Comparison of ENCODE assay signal across 8 mouse cellular contexts in genomic region chr3:49756870-49757625, GRCm38 (mm10). TPM values are rescaled to one million over a fixed set of nuclear protein-coding genes. Genes with fewer than 3 reads are reported as not detected.
DNase-seq lines count a peak whose midpoint lies in the region; ATAC-seq and TF ChIP-seq lines count a peak whose summit lies in the region.

TSS of gene Pcdh18 (minus strand) at chr3:49757325.

- H3K27me3 ChIP-seq in cerebellum, adult 2 months (ENCODE audit: control insufficient read depth, insufficient read depth, low read length) = no peaks in the 10 kb centered on the region; the same call in 1 of the 2 replicates

- no peaks in the 10 kb centered on the region; the same call in 1 of the 2 replicates for H3K4me1 ChIP-seq in cerebellum, adult 2 months (ENCODE audit: control insufficient read depth, insufficient read depth, low read length)

- TF ChIP-seq CTCF in cerebellum, adult 2 months (IDR thresholded peaks at IDR 0.05; ENCODE audit: borderline replicate concordance, insufficient read depth, low read depth, low read length) = no peak

- TF ChIP-seq POLR2A in cerebellum, adult 2 months (IDR thresholded peaks at IDR 0.05; ENCODE audit: borderline replicate concordance, insufficient read depth, low read length) = no peak

- peak; percentile 97 for DNase-seq in NIH3T3 (ENCODE audit: low read depth)
- DNase-seq in cerebellum, adult 2 months = peak; percentile 40 to 49
- DNase-seq in left cerebral cortex, adult 11 months (ENCODE audit: low spot score) = peak; percentile 19
- peak; percentile 75 for DNase-seq in lung, postnatal 25 days (ENCODE audit: low spot score)
- peak; percentile 70 for DNase-seq in right cerebral cortex, postnatal 25 days
- no peak for DNase-seq in thymus, postnatal 36 days

- 2% methylated on average over 42 of the region's 43 CpGs for WGBS in cerebellum, adult 2 months

- H3K4me3 ChIP-seq in cerebellum, adult 2 months (replicated peaks; ENCODE audit: insufficient read depth, low read depth, low read length) = peak within 1 kb of the TSS; percentile 45

- peak; percentile 82 for ATAC-seq in frontal cortex, adult (ENCODE audit: low TSS enrichment)
- peak; percentile 55 to 59 for ATAC-seq in hematopoietic stem cell, adult 5-6 weeks (replicated peaks in 1 of 2; ENCODE audit: insufficient read depth in 1 of 2, low FRiP score in 2 of 2, low TSS enrichment in 1 of 2, low read depth in 1 of 2, poor library complexity in 2 of 2, severe bottlenecking in 2 of 2)

- H3K27ac ChIP-seq in cerebellum, adult 2 months (ENCODE audit: insufficient read depth, low read length) = no peak within 1 kb of the TSS

RNA-seq across cellular contexts. Expression of gene Pcdh18, which starts in this region (rescaled TPM):
- polyA plus RNA-seq in cerebellum, adult 2 months (2012; rRNA removed) = 2.5 and 3.1 TPM in 2 replicates
- total RNA-seq in hematopoietic stem cell, adult 5-6 weeks (2017) = not detected in 2 replicates

Comparison
In these comparisons a context has a peak if more than half of its experiments do, and no peak if none do; other contexts are left out.
1. Peak in ATAC-seq in hematopoietic stem cell, adult 5-6 weeks; RNA of the gene not detected or under 1 TPM.
2. DNase-seq: peak in NIH3T3 (single experiment), cerebellum, adult 2 months (2 of 2), left cerebral cortex, adult 11 months (single experiment), lung, postnatal 25 days (single experiment) and right cerebral cortex, postnatal 25 days (single experiment); none in thymus, postnatal 36 days (0 of 2).